Mouse (Mus musculus): Measurements from ENCODE around the gene Cnpy1.

Gene Cnpy1

GRCm38 (mm10) chr5:28238152-28238551 lies 7.5 kb downstream of the Cnpy1 start:
- Histone ChIP-seq H3K27me3 (ENCODE audit: insufficient read depth, low read length) (peaks cover 5% of the 10 kb centered on the region), H3K9me3 (ENCODE audit: low read length) (no peaks in the 10 kb centered on the region), H3K36me3 (ENCODE audit: insufficient read depth, low read length) (no peaks in the 10 kb centered on the region), H3K4me1 (replicated peaks; ENCODE audit: low read depth, low read length) (peaks cover 30% of the 10 kb centered on the region), H3K4me3 (replicated peaks; ENCODE audit: low read length) (no peak overlapping the region)
- TF ChIP-seq NANOG (IDR thresholded peaks at IDR 0.05; ENCODE audit: borderline replicate concordance, low read length) (no peak), CTCF (conservative IDR thresholded peaks at IDR 0.05; ENCODE audit: low read length) (peak; percentile 72), POU5F1 (IDR thresholded peaks at IDR 0.05; ENCODE audit: borderline replicate concordance, low read length) (no peak)

GRCm38 (mm10) chr5:28237715-28238114 lies 7.9 kb downstream of the Cnpy1 start:
- Histone ChIP-seq H3K4me1 (replicated peaks; ENCODE audit: low read depth, low read length) (peaks cover 31% of the 10 kb centered on the region), H3K9me3 (ENCODE audit: low read length) (no peaks in the 10 kb centered on the region), H3K4me3 (replicated peaks; ENCODE audit: low read length) (no peak overlapping the region), H3K36me3 (ENCODE audit: insufficient read depth, low read length) (no peaks in the 10 kb centered on the region), H3K27me3 (ENCODE audit: insufficient read depth, low read length) (peaks cover under 1% of the 10 kb centered on the region; the same call in 1 of the 2 replicates)
- no peak for TF ChIP-seq NANOG (IDR thresholded peaks at IDR 0.05; ENCODE audit: borderline replicate concordance, low read length)
- TF ChIP-seq POU5F1 (IDR thresholded peaks at IDR 0.05; ENCODE audit: borderline replicate concordance, low read length), result no peak
- no peak for TF ChIP-seq CTCF (conservative IDR thresholded peaks at IDR 0.05; ENCODE audit: low read length)

GRCm38 (mm10) chr5:28237055-28237454 lies 8.6 kb downstream of the Cnpy1 start:
- peaks cover 38% of the 10 kb centered on the region for H3K4me1 ChIP-seq (replicated peaks; ENCODE audit: low read depth, low read length)
- no peak overlapping the region for H3K4me3 ChIP-seq (replicated peaks; ENCODE audit: low read length)
- H3K9me3 ChIP-seq (ENCODE audit: low read length), result no peaks in the 10 kb centered on the region
- TF ChIP-seq CTCF (conservative IDR thresholded peaks at IDR 0.05; ENCODE audit: low read length), result no peak
- TF ChIP-seq POU5F1 (IDR thresholded peaks at IDR 0.05; ENCODE audit: borderline replicate concordance, low read length), result no peak
- TF ChIP-seq NANOG (IDR thresholded peaks at IDR 0.05; ENCODE audit: borderline replicate concordance, low read length), result no peak
- no peaks in the 10 kb centered on the region for H3K27me3 ChIP-seq (ENCODE audit: insufficient read depth, low read length)
- no peaks in the 10 kb centered on the region for H3K36me3 ChIP-seq (ENCODE audit: insufficient read depth, low read length)

- TF ChIP-seq NANOG (IDR thresholded peaks at IDR 0.05; ENCODE audit: borderline replicate concordance, low read length) (no peak), POU5F1 (IDR thresholded peaks at IDR 0.05; ENCODE audit: borderline replicate concordance, low read length) (no peak), CTCF (conservative IDR thresholded peaks at IDR 0.05; ENCODE audit: low read length) (no peak)
- peaks cover 38% of the 10 kb centered on the region for H3K4me1 ChIP-seq (replicated peaks; ENCODE audit: low read depth, low read length)
- no peaks in the 10 kb centered on the region for H3K36me3 ChIP-seq (ENCODE audit: insufficient read depth, low read length)
- H3K4me3 ChIP-seq (replicated peaks; ENCODE audit: low read length), result no peak overlapping the region
- no peaks in the 10 kb centered on the region for H3K27me3 ChIP-seq (ENCODE audit: insufficient read depth, low read length)
- no peaks in the 10 kb centered on the region for H3K9me3 ChIP-seq (ENCODE audit: low read length)
These were observed 9.5 kb downstream of the Cnpy1 start for GRCm38 (mm10) chr5:28236098-28236497.

- no peak overlapping the region for H3K4me3 ChIP-seq (replicated peaks; ENCODE audit: low read length)
- H3K36me3 ChIP-seq (ENCODE audit: insufficient read depth, low read length), result no peaks in the 10 kb centered on the region
- peaks cover 30% of the 10 kb centered on the region for H3K4me1 ChIP-seq (replicated peaks; ENCODE audit: low read depth, low read length)
- TF ChIP-seq CTCF (conservative IDR thresholded peaks at IDR 0.05; ENCODE audit: low read length) (no peak), POU5F1 (IDR thresholded peaks at IDR 0.05; ENCODE audit: borderline replicate concordance, low read length) (peak; percentile 96), NANOG (IDR thresholded peaks at IDR 0.05; ENCODE audit: borderline replicate concordance, low read length) (no peak)
- peaks cover 5% of the 10 kb centered on the region; the same call in 1 of the 2 replicates for H3K27me3 ChIP-seq (ENCODE audit: insufficient read depth, low read length)
- peaks cover 10% of the 10 kb centered on the region for H3K9me3 ChIP-seq (ENCODE audit: low read length)
These were observed 13.5 kb downstream of the Cnpy1 start for GRCm38 (mm10) chr5:28232101-28232500.

GRCm38 (mm10) chr5:28219596-28219995 lies 26.0 kb downstream of the Cnpy1 start:
- no peak overlapping the region for H3K4me3 ChIP-seq (replicated peaks; ENCODE audit: low read length)
- TF ChIP-seq CTCF (conservative IDR thresholded peaks at IDR 0.05; ENCODE audit: low read length) (no peak), POU5F1 (IDR thresholded peaks at IDR 0.05; ENCODE audit: borderline replicate concordance, low read length) (no peak), NANOG (IDR thresholded peaks at IDR 0.05; ENCODE audit: borderline replicate concordance, low read length) (no peak)

GRCm38 (mm10) chr5:28213441-28213840 lies 32.2 kb downstream of the Cnpy1 start:
- no peaks in the 10 kb centered on the region for H3K36me3 ChIP-seq (ENCODE audit: insufficient read depth, low read length)
- H3K27me3 ChIP-seq (ENCODE audit: insufficient read depth, low read length), result no peaks in the 10 kb centered on the region
- no peak overlapping the region for H3K4me3 ChIP-seq (replicated peaks; ENCODE audit: low read length)
- peaks cover 36% of the 10 kb centered on the region for H3K4me1 ChIP-seq (replicated peaks; ENCODE audit: low read depth, low read length)
- no peaks in the 10 kb centered on the region for H3K9me3 ChIP-seq (ENCODE audit: low read length)
- TF ChIP-seq NANOG (IDR thresholded peaks at IDR 0.05; ENCODE audit: borderline replicate concordance, low read length), result no peak
- TF ChIP-seq POU5F1 (IDR thresholded peaks at IDR 0.05; ENCODE audit: borderline replicate concordance, low read length), result no peak
- TF ChIP-seq CTCF (conservative IDR thresholded peaks at IDR 0.05; ENCODE audit: low read length), result no peak

More at GRCm38 (mm10) chr5:28219596-28219995, 26.0 kb downstream of the Cnpy1 start:
- no peaks in the 10 kb centered on the region for H3K36me3 ChIP-seq (ENCODE audit: insufficient read depth, low read length)
- H3K4me1 ChIP-seq (replicated peaks; ENCODE audit: low read depth, low read length), result no peaks in the 10 kb centered on the region
- no peaks in the 10 kb centered on the region for H3K9me3 ChIP-seq (ENCODE audit: low read length)
- H3K27me3 ChIP-seq (ENCODE audit: insufficient read depth, low read length), result 0 out of 2 replicates have a peak, but pooled peaks cover 5% of the 10 kb centered on the region

GRCm38 (mm10) chr5:28211651-28212310 lies 33.8 kb downstream of the Cnpy1 start:
- Histone ChIP-seq H3K27me3 (ENCODE audit: insufficient read depth, low read length) (no peaks in the 10 kb centered on the region), H3K4me1 (replicated peaks; ENCODE audit: low read depth, low read length) (peaks cover 50% of the 10 kb centered on the region), H3K9me3 (ENCODE audit: low read length) (no peaks in the 10 kb centered on the region), H3K4me3 (replicated peaks; ENCODE audit: low read length) (peak overlapping the region; percentile 88), H3K36me3 (ENCODE audit: insufficient read depth, low read length) (peaks cover 11% of the 10 kb centered on the region)
- no peak for TF ChIP-seq POU5F1 (IDR thresholded peaks at IDR 0.05; ENCODE audit: borderline replicate concordance, low read length)
- peak; percentile 14; the same call in 1 of the 2 replicates for TF ChIP-seq NANOG (IDR thresholded peaks at IDR 0.05; ENCODE audit: borderline replicate concordance, low read length)
- no peak for TF ChIP-seq CTCF (conservative IDR thresholded peaks at IDR 0.05; ENCODE audit: low read length)
